Mouse (Mus musculus) left cerebral cortex, adult 9 months (tissue): ENCODE data around the gene Nmnat1.
A peak's percentile ranks its signal among the peaks of the same experiment; 100 is the strongest.

Experiments
- DNase-seq, 2 experiments: peaks; one replicate each; pipeline ENCODE4 v3.0.0; 2022; ENCODE audit warnings: low spot score in 2 of 2

The Nmnat1 gene

DNA sequence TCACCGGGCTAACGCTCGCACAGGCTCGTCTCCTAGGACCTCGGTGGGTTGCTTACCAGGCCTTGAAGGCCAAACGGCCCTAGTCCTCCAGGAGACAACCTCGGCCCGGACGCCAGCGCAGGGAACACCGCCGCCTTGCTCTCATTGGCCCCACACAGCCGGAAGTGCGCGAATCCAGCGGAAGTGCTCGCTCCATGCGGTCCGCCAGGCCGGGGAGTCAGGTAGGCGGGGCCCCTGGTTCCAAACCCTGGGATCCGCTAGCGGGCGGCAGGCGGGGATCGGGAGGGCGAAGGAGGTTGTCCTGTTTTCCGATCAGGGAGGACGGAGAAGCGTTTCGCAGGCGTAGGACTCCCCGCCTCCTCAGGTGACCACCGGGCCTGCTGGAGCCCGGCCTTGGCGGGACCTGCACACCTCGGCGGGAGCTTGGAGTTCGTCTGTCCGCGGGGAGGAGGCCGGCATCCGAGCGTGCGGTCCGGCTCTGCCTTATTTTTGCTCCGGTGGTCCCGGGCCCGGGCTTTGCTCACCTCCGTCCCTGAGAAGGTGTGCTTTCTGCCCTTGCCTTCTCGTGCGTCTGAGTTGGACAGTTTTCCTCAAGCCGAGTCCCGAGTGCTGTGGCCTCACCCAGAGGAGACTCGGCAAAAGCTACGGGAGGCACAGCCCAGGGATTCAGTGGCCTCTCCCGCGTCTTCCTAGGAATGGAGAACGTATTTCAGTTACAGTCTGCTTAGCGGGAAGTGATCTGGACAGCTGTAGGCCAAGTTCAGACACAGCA, at the start of gene Nmnat1, which contains the start of gene Lzic:
Gene Nmnat1 (minus strand): TSS at position 150 of the 772 bp plus-strand sequence.
Gene Lzic (plus strand): TSS at position 177 of the 772 bp plus-strand sequence.
- DNase-seq: peak; percentile 52 to 91

GRCm38 (mm10) chr4:149529691-149530090, 44.7 kb upstream of the Nmnat1 start:
- no peak for DNase-seq

GRCm38 (mm10) chr4:149527621-149528354, 42.8 kb upstream of the Nmnat1 start:
- DNase-seq: no peak

DNA sequence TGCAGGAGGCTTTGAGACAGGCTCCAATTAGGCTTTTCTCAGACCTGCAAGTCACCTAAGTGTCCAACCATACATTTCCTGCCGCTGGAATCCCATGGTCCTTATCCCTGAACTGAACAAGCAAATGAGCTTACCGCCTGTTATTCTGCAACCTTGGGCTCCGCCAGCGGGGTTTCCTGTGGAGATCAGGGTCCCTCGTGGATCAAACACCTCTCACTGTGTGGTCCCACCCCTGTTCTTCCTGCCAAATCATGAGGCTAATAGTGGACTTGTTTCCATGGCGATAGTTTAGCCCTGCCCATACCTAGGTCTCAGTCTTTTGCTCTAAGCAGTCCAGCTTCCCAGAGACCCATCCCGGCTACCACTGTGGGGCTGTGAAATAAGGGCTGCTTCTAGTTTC, 41.3 kb upstream of the Nmnat1 start:
- no peak for DNase-seq

DNA sequence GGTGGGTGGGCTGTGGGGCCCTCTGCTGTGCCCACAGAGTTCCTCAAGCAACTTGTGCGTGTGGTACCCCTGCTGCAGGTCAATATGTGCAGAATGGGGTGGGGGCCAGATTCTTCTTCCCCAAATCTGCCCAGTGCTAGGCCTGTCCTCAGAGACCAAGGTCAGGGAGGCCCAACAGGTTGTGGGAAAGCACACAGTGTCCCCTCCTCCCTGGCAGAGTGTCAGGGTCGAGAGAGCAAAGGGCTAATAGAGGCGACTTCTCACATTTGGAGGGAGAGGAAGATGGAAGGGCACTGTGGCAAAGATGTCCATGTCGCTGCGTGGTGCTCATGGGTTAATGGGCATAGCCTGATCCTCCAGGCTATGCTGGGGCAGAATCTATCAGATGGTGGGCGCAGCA, 40.8 kb upstream of the Nmnat1 start:
- DNase-seq: no peak

- no peak for DNase-seq
Observed at GRCm38 (mm10) chr4:149525170-149525569, 40.2 kb upstream of the Nmnat1 start.

GRCm38 (mm10) chr4:149523961-149524360, 39.0 kb upstream of the Nmnat1 start:
- no peak for DNase-seq

DNA sequence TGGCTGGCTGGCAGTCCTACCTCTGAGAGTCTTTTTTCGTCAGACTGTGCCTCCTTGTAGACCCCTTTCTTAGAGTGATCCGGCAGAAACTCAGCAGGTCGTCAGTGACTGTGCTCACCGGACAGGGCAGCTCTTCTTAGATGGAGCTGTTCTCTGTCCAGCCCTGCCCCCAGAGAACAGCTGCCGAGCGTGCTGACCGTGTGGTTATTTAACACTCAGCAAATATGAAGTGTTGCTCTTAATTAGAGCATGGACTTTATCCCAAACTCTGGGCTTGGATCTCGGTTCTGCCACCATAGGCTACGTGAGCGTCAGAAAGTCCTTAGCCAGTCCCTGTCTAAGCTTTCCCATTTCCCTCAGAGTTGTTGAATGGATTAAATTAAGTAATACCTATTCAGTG, 36.3 kb upstream of the Nmnat1 start:
- DNase-seq: no peak

- no peak for DNase-seq
Observed at GRCm38 (mm10) chr4:149518351-149519220, 33.6 kb upstream of the Nmnat1 start.

DNA sequence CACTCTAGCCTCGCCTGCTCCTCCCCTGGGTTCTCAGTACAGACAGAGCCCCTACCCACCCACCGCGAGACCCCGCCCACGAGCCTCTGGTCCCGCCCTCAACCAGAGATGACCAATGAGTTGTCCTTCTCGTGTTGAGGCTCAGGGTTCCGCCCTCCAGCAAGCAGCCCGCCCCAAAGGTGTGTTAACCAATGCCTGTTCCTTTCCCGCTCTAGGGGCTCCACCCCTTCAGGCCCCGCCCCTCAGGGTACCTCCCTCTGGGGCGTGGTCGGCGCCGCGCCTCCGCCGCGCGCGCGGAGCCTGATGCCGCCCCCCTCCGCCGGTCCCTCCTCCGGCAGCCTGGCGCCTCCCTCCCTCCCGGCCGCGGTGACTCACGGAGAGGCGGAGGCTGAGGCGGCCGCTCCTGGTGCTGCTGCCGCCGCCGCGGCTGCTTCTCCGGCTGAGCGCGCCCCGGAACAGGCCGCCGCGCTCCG, 32.9 kb upstream of the Nmnat1 start, which contains the start of gene Ctnnbip1:
Gene Ctnnbip1 (plus strand): TSS at position 369 of the 473 bp plus-strand sequence.
- peak; percentile 94 to 97 for DNase-seq

- no peak for DNase-seq
Observed at GRCm38 (mm10) chr4:149515706-149516105, 30.7 kb upstream of the Nmnat1 start.

- no peak for DNase-seq
Observed at GRCm38 (mm10) chr4:149512072-149512471, 27.1 kb upstream of the Nmnat1 start.

- DNase-seq: no peak
Observed at GRCm38 (mm10) chr4:149511221-149511646, 26.2 kb upstream of the Nmnat1 start.

- no peak for DNase-seq
Observed at GRCm38 (mm10) chr4:149506904-149507303, 21.9 kb upstream of the Nmnat1 start.

DNA sequence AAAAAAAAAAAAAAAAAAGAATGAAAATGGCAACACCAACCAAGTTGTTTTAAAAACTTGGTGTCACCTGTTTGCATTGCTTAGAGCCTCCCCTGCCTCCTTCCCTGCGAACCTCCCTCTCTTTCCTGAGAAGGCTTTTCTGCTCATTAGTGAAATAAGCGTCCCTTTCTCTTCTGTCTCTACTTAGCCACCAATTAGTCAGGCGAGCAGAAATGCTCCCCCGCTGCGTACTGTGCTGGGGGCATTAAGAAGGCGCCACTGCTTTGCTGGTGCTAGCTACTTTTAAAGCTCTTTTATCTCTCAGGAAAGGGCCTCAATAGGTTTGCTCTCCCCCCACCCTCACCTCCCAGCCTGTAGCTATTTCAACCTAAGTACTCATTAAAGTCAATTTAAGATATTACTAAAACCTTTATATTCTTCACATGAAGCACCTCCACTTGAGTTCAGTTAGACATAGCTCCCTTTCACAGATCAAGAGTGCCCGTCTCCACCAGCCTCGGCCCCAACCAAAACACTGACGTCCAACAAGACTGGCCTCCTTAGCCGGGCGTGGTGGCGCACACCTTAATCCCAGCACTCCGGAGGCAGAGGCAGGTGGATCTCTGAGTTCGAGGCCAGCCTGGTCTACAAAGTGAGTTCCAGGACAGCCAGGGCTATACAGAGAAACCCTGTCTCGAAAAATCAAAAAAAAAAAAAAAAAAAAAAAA, 20.4 kb upstream of the Nmnat1 start:
- no peak for DNase-seq

DNA sequence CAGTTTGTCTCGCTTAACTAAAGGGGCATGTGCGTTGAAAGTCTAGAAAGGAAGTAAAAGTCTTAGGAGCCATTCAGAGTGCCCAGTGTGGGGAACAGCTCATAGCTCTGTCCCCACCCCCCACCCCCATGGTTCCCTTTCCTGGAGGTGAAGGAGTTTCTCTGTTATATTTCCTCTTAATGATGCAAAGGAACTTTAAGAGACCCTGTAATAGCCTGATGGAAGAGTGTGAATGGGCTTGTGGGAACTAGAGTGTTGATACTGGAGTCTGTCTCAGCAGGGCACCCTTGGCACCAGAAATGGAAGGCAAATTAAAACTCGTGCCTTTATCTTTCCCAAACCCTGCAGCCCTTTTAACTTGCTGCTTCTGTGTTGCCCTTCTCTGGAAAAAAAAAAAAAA, 19.9 kb upstream of the Nmnat1 start:
- no peak for DNase-seq

GRCm38 (mm10) chr4:149504363-149504762, 19.4 kb upstream of the Nmnat1 start:
- DNase-seq: no peak

- DNase-seq: no peak
Observed at GRCm38 (mm10) chr4:149499790-149500189, 14.8 kb upstream of the Nmnat1 start.

DNA sequence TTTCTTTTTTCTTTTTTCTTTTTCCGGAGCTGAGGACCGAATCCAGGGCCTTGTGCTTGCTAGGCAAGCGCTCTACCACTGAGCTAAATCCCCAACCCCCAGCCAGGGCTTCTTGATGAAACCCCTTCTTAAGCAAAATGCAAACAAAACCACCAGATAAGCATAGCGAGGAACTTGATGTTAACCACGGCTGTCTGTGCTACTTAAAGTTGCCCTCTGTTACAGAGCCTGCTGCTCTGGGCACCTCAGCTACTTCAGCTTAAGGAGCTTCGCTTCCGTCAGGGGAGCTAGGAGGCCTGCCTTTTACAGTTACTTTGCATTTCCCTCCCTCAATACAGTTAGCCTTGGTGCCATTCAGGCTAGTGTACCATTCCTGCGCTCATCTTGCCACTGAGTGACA, 13.9 kb upstream of the Nmnat1 start:
- DNase-seq: no peak

DNA sequence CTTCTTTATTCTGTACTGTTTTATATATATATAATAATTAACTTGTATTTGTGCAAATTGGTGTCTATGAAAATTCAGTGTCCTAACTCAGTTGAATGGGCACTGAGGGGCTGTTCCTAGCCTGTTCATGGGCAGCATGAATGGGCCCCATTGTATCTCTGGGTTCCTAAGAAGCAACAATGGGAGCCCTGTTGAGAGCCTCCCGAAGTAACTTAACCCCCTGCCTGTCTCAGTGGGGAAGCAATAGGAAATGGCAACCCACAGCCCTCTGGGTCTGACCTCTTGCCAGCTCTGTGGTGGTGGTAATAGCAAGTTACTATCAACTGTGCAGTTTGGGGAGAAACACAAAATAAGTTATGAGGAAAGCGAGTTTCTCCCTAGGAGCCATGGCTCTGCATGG, 11.6 kb upstream of the Nmnat1 start:
- peak in 1 of 2 experiments; percentile 32 for DNase-seq

DNA sequence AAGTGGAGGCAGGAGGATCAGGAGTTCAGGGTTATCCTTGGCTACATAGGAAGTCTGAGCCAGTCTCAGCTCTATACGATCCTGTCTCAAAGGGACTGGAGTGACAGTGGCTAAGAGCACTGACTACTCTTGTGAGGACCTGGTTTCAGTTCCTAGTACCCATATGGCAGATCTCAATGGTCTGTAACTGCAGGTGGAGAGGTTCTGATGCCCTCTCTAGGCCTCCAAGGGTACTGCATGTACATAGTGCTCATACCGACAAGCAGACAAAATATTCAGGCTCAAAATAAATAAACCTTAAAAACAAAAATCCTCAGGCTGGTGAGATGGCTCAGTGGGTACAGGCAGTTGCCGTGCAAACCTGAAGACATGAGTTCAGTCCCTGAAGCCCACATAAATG, 6.1 kb upstream of the Nmnat1 start:
- no peak for DNase-seq
